Comparison of ENCODE assay signal across 14 mouse cellular contexts in the genomic region with DNA sequence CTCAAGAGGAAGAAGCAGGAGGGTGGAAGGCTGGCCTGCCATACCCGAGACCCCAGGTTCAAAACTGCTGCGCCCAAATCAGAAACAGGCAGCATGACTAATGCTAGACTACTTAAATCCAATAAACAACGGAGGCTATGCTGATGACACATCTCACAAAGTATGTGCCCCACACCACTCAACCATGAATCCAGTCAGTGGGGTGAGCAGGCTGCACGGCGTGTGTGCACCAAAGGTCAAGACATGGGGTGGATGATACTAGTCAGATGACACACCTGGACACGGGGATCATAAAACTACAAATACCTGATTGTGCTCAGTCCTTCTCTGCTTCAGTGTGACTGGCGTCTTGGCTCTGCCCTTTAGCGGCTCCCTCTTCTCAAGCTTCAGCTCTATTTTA. TPM values are rescaled to one million over a fixed set of nuclear protein-coding genes. Genes with fewer than 3 reads are reported as not detected.
DNase-seq lines count a peak whose midpoint lies in the region; ATAC-seq and TF ChIP-seq lines count a peak whose summit lies in the region.
"Had no signal": no experiment of that assay in that cellular context is flagged by ENCODE, and none has a peak within 500 bp of the region (broad histone marks: within the 10 kb centered on the region; RNA-seq: fewer than 3 reads in every experiment).

No protein-coding gene starts in this region.

- no peaks in the 10 kb centered on the region for H3K9me3 ChIP-seq in CH12.LX (replicated peaks; ENCODE audit: low read length)
- no peaks in the 10 kb centered on the region for H3K9me3 ChIP-seq in intestine, embryonic 15.5 days
- H3K9me3 ChIP-seq in midbrain, embryonic 11.5 days (ENCODE audit: control insufficient read depth, low read length): no peaks in the 10 kb centered on the region
- H3K9me3 ChIP-seq: midbrain, embryonic 12.5 days had no signal

- 60% methylated on average over 8 of the region's 8 CpGs for WGBS in intestine, embryonic 15.5 days
- 89% methylated on average over 8 of the region's 8 CpGs for WGBS in midbrain, embryonic 11.5 days

- TF ChIP-seq RAD21 in CH12.LX (IDR thresholded peaks at IDR 0.05; ENCODE audit: low read depth, low read length): no peak

- H3K9ac ChIP-seq in CH12.LX (ENCODE audit: insufficient read depth, low read depth): no peak overlapping the region
- no peak overlapping the region for H3K9ac ChIP-seq in intestine, embryonic 15.5 days
- H3K9ac ChIP-seq in midbrain, embryonic 11.5 days (ENCODE audit: low read length): no peak overlapping the region
- H3K9ac ChIP-seq: midbrain, embryonic 12.5 days had no signal

- H3K4me1 ChIP-seq in CH12.LX (ENCODE audit: control insufficient read depth in 1 of 2, insufficient read depth in 2 of 2): peaks cover 6 to 77% of the 10 kb centered on the region in 2 experiments
- H3K4me1 ChIP-seq in intestine, embryonic 15.5 days (replicated peaks): no peaks in the 10 kb centered on the region; the same call in 1 of the 2 replicates
- no peaks in the 10 kb centered on the region for H3K4me1 ChIP-seq in midbrain, embryonic 11.5 days (ENCODE audit: control insufficient read depth, insufficient read depth, low read length)
- H3K4me1 ChIP-seq: midbrain, embryonic 12.5 days had no signal

- in situ Hi-C loops in CH12.LX (cut with MboI; ENCODE audit: low pct_ligation_motif_present, low pct_unique_long_range_greater_than_20kb, low sequenced_read_pairs): no loop called here

- no peak for TF ChIP-seq CTCF in CH12.LX (conservative IDR thresholded peaks at IDR 0.05 in 1 of 2, IDR thresholded peaks at IDR 0.05 in 1 of 2; ENCODE audit: low read depth in 2 of 2, low read length in 2 of 2)

- no peak overlapping the region for H3K4me2 ChIP-seq in CH12.LX (ENCODE audit: insufficient read depth, low read depth, poor library complexity, severe bottlenecking)
- H3K4me2 ChIP-seq in intestine, embryonic 15.5 days (replicated peaks): no peak overlapping the region
- no peak overlapping the region for H3K4me2 ChIP-seq in midbrain, embryonic 11.5 days
- H3K4me2 ChIP-seq: heart, embryonic 11.5 days; midbrain, embryonic 12.5 days had no signal

- peak; percentile 16 to 24 for DNase-seq in kidney, adult 8-10 months
- DNase-seq in kidney, adult 18-20 months: no peak
- DNase-seq in CH12.LX (ENCODE audit: extremely low read depth) (no peak), NIH3T3 (ENCODE audit: low read depth) (peak; percentile 89)
- no peak for DNase-seq in natural killer cell, adult 2 months (ENCODE audit: low spot score in 2 of 2)
- no peak for DNase-seq in midbrain, embryonic 11.5 days (ENCODE audit: low spot score, missing footprints)
- DNase-seq: right cerebral cortex, postnatal 25 days; thymus, postnatal 14 days had no signal

- H3K27me3 ChIP-seq in CH12.LX (replicated peaks): no peaks in the 10 kb centered on the region
- no peaks in the 10 kb centered on the region for H3K27me3 ChIP-seq in intestine, embryonic 15.5 days (replicated peaks)
- no peaks in the 10 kb centered on the region for H3K27me3 ChIP-seq in midbrain, embryonic 11.5 days (ENCODE audit: control insufficient read depth, insufficient read depth, low read length)
- H3K27me3 ChIP-seq: midbrain, embryonic 12.5 days had no signal

- H3K36me3 ChIP-seq in CH12.LX (replicated peaks in 1 of 2; ENCODE audit: control insufficient read depth in 1 of 2, insufficient read depth in 1 of 2, low read length in 1 of 2): peaks cover 63 to 87% of the 10 kb centered on the region in 2 experiments
- peaks cover 37% of the 10 kb centered on the region for H3K36me3 ChIP-seq in intestine, embryonic 15.5 days
- H3K36me3 ChIP-seq in midbrain, embryonic 11.5 days (ENCODE audit: control insufficient read depth, insufficient read depth, low read length): peaks cover 44% of the 10 kb centered on the region

- dilution Hi-C loops in CH12.LX (cut with MboI; ENCODE audit: extremely low pct_ligation_motif_present, extremely low pct_unique_long_range_greater_than_20kb, low sequenced_read_pairs): no loop called here

- peak overlapping the region; percentile 19; the same call in 1 of the 2 replicates for H3K27ac ChIP-seq in CH12.LX (ENCODE audit: insufficient read depth, low read depth)
- no peak overlapping the region for H3K27ac ChIP-seq in intestine, embryonic 15.5 days
- no peak overlapping the region for H3K27ac ChIP-seq in midbrain, embryonic 11.5 days (ENCODE audit: low read depth, low read length)
- H3K27ac ChIP-seq: left cerebral cortex, adult 2 months; midbrain, embryonic 12.5 days had no signal

- peaks cover 47% of the 10 kb centered on the region for H3K79me2 ChIP-seq in CH12.LX (replicated peaks; ENCODE audit: control insufficient read depth, extremely low read depth, insufficient read depth, poor library complexity, severe bottlenecking)

- no peak for TF ChIP-seq EP300 in CH12.LX (IDR thresholded peaks at IDR 0.05; ENCODE audit: low read length)

- no peak; the same call in 1 of the 2 replicates for TF ChIP-seq POLR2A in CH12.LX (IDR thresholded peaks at IDR 0.05; ENCODE audit: low read depth, low read length)

- ATAC-seq in intestine, embryonic 15.5 days: peak; percentile 48
- no peak for ATAC-seq in midbrain, embryonic 11.5 days (ENCODE audit: low FRiP score)
- no peak for ATAC-seq in activated CD4-positive, CD25-positive, alpha-beta regulatory T cell, adult 4 months
- ATAC-seq: inflammation-experienced regulatory T-cells, adult 6 months had no signal

- H3K4me3 ChIP-seq in CH12.LX (replicated peaks in 1 of 3; ENCODE audit: low read depth in 2 of 3, low read length in 2 of 3, poor library complexity in 1 of 3): no peak overlapping the region
- no peak overlapping the region for H3K4me3 ChIP-seq in intestine, embryonic 15.5 days (replicated peaks)
- H3K4me3 ChIP-seq in midbrain, embryonic 11.5 days (ENCODE audit: low read depth, low read length): no peak overlapping the region
- H3K4me3 ChIP-seq: left cerebral cortex, adult 2 months; midbrain, embryonic 12.5 days had no signal

TF ChIP-seq in CH12.LX, 34 proteins besides CTCF, POLR2A, EP300 and RAD21:
- TF ChIP-seq ZKSCAN1 (IDR thresholded peaks at IDR 0.05; ENCODE audit: borderline replicate concordance, low read depth, low read length) (no peak), E2F4 (IDR thresholded peaks at IDR 0.05; ENCODE audit: insufficient replicate concordance, low read depth, low read length) (no peak), USF2 (conservative IDR thresholded peaks at IDR 0.05; ENCODE audit: low read depth, low read length) (no peak), KAT2A (IDR thresholded peaks at IDR 0.05; ENCODE audit: insufficient replicate concordance, low read length) (no peak), TBP (conservative IDR thresholded peaks at IDR 0.05; ENCODE audit: low read depth, low read length) (no peak), ELF1 (IDR thresholded peaks at IDR 0.05; ENCODE audit: low read depth, low read length) (no peak), CHD1 (IDR thresholded peaks at IDR 0.05; ENCODE audit: low read depth, low read length) (no peak), RCOR1 (conservative IDR thresholded peaks at IDR 0.05; ENCODE audit: low read depth, low read length) (no peak), ZMIZ1 (IDR thresholded peaks at IDR 0.05; ENCODE audit: low read depth, low read length) (no peak), JUND (conservative IDR thresholded peaks at IDR 0.05; ENCODE audit: low read depth, low read length) (no peak), UBTF (IDR thresholded peaks at IDR 0.05; ENCODE audit: low read depth, low read length) (no peak), HCFC1 (IDR thresholded peaks at IDR 0.05; ENCODE audit: low read depth, low read length) (no peak), MXI1 (IDR thresholded peaks at IDR 0.05; ENCODE audit: low read depth, low read length) (no peak), JUN (IDR thresholded peaks at IDR 0.05; ENCODE audit: insufficient read depth, low read depth, low read length) (no peak), TCF12 (IDR thresholded peaks at IDR 0.05; ENCODE audit: low read depth, low read length) (no peak), POLR2AphosphoS2 (IDR thresholded peaks at IDR 0.05; ENCODE audit: low read depth, low read length) (no peak; the same call in 1 of the 2 replicates), MAFK (IDR thresholded peaks at IDR 0.05; ENCODE audit: insufficient replicate concordance, low read length) (no peak), NELFE (IDR thresholded peaks at IDR 0.05; ENCODE audit: low read depth, low read length) (no peak)

RNA-seq across cellular contexts. Expression of gene Tmpo, which starts 22.7 kb away (rescaled TPM):
- 163 and 179 TPM in 2 replicates for total RNA-seq in CH12.LX (2012; rRNA removed)
- total RNA-seq in CH12.LX (2014; rRNA removed): 467 and 525 TPM in 2 replicates
- polyA plus RNA-seq in CH12.LX (2012; ENCODE audit: insufficient read length, low read depth): 177 and 198 TPM in 2 replicates
- polyA plus RNA-seq in intestine, embryonic 15.5 days (2015; fragmentation: Nextera tagmentation; extraction: Ambion mirVana): 165 and 209 TPM in 2 replicates
- 339 and 388 TPM in 2 replicates for polyA plus RNA-seq in midbrain, embryonic 11.5 days (2014; fragmentation: Nextera tagmentation; extraction: Ambion mirVana)
- polyA plus RNA-seq in activated CD4-positive, CD25-positive, alpha-beta regulatory T cell, adult 4 months (2017; shearing (Covaris generic)): 10 to 100 TPM; 51.5 to 69.5 TPM

RNA-seq across cellular contexts. Expression of gene Slc25a3, which starts 34.6 kb away (rescaled TPM):
- total RNA-seq in CH12.LX (2012; rRNA removed) (428 and 431 TPM in 2 replicates), CH12.LX (2014; rRNA removed) (509 and 560 TPM in 2 replicates)
- 670 and 792 TPM in 2 replicates for polyA plus RNA-seq in CH12.LX (2012; ENCODE audit: insufficient read length, low read depth)
- 611 and 651 TPM in 2 replicates for polyA plus RNA-seq in intestine, embryonic 15.5 days (2015; fragmentation: Nextera tagmentation; extraction: Ambion mirVana)
- polyA plus RNA-seq in midbrain, embryonic 11.5 days (2014; fragmentation: Nextera tagmentation; extraction: Ambion mirVana): 391 and 404 TPM in 2 replicates
- polyA plus RNA-seq in activated CD4-positive, CD25-positive, alpha-beta regulatory T cell, adult 4 months (2017; shearing (Covaris generic)): 100 to 1,000 TPM; 268 TPM

Comparison
In these comparisons a context has a peak if more than half of its experiments do, and no peak if none do; other contexts are left out.
1. DNase-seq: peak in kidney, adult 8-10 months (2 of 2) and NIH3T3 (single experiment); none in kidney, adult 18-20 months (single experiment), CH12.LX (single experiment), natural killer cell, adult 2 months (0 of 2) and midbrain, embryonic 11.5 days (single experiment).